Mouse (Mus musculus): ENCODE data around the gene Prpf6. TPM values are rescaled to one million over a fixed set of nuclear protein-coding genes. Genes with fewer than 3 reads are reported as not detected.

The Prpf6 gene
- polyA plus RNA-seq, 1 experiment from 2014 or later: 50.3 TPM

DNA sequence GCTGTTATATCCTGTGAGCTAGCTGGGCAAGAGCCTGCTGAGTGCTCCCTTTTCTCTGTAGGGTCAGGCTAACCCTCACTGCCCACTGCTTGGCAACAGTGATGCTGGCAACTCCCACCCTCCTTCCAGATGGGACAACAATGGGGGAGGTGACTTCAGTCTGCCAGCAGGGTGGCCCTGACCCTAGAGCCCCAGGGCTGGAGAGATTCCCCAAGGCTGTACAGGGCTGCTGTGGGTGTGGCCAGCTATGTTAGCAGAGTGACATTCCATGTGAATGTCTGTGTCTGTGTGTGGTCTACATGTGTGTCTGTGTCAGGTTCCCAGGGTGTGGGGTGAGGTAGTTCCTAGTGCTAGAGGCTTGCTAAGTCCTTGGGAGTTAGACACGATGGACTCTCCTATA is 81.8 kb downstream of the Prpf6 start:
- WGBS: 53% methylated on average over 1 of the region's 1 CpGs
- Histone ChIP-seq H3K27me3 (ENCODE audit: control insufficient read depth, insufficient read depth, low read length) (peaks cover 36% of the 10 kb centered on the region), H3K4me2 (ENCODE audit: low read depth, low read length) (no peak overlapping the region), H3K9ac (replicated peaks; ENCODE audit: low read depth, low read length) (no peak overlapping the region), H3K9me3 (ENCODE audit: control insufficient read depth, low read length) (no peaks in the 10 kb centered on the region), H3K4me3 (ENCODE audit: low read depth, low read length) (no peak overlapping the region), H3K4me1 (ENCODE audit: control insufficient read depth, insufficient read depth, low read length) (peaks cover 7% of the 10 kb centered on the region), H3K36me3 (ENCODE audit: control insufficient read depth, insufficient read depth, low read length) (no peaks in the 10 kb centered on the region), H3K27ac (ENCODE audit: low read depth, low read length) (no peak overlapping the region)
- ATAC-seq (ENCODE audit: low read depth): no peak

DNA sequence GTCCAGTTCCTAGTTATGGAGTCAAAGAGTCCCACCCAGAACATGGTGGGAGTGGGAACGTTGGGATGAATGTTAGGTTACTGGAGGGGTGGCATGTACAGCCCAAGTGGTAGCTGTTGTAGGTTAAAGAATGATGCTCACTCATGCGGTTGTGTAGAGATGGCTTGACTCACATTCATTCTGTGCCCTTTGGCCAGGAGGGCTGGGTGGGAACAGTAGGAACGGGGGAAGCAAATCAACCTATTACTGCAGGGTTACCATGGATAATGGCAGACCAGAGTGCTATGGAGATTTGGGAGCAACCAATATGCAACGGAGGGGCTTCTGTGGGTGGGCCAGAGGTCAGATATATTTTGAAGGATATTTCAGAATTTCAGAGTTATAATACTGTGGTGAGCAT is 83.3 kb downstream of the Prpf6 start:
- peaks cover 26% of the 10 kb centered on the region for H3K27me3 ChIP-seq (ENCODE audit: control insufficient read depth, insufficient read depth, low read length)
- peak overlapping the region; percentile 23; the same call in 1 of the 2 replicates for H3K27ac ChIP-seq (ENCODE audit: low read depth, low read length)
- ATAC-seq (ENCODE audit: low read depth): no peak

DNA sequence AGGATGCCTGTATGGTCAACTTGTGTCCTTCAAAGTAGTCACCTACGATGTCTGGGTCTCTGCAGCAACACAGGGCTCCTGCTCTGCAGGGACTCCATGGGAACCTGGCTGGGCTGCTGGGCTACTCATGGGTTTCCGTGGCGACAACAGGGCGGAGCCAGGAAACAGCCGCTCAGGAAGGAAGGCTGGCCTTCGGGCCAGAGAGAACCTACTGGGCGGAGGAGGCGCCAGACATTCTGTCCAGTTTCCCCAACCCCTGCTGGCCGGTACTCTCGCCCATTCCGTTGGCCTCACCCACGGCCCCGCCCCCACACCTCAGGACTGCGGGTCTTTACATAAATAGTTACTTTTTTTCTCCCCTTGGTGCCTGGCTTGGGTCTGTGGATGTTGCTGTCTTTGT is 83.8 kb downstream of the Prpf6 start:
- WGBS: 2% methylated on average over 14 of the region's 14 CpGs
- Histone ChIP-seq H3K4me2 (ENCODE audit: low read depth, low read length) (peak overlapping the region; percentile 29; the same call in 1 of the 2 replicates), H3K36me3 (ENCODE audit: control insufficient read depth, insufficient read depth, low read length) (no peaks in the 10 kb centered on the region), H3K9ac (replicated peaks; ENCODE audit: low read depth, low read length) (no peak overlapping the region), H3K4me3 (ENCODE audit: low read depth, low read length) (no peak overlapping the region), H3K4me1 (ENCODE audit: control insufficient read depth, insufficient read depth, low read length) (peaks cover 11% of the 10 kb centered on the region), H3K27me3 (ENCODE audit: control insufficient read depth, insufficient read depth, low read length) (peaks cover 20% of the 10 kb centered on the region), H3K9me3 (ENCODE audit: control insufficient read depth, low read length) (no peaks in the 10 kb centered on the region), H3K27ac (ENCODE audit: low read depth, low read length) (peak overlapping the region; percentile 30; the same call in 1 of the 2 replicates)
- no peak for ATAC-seq (ENCODE audit: low read depth)

More for the DNA sequence above, 83.3 kb downstream of the Prpf6 start:
- Histone ChIP-seq H3K4me2 (ENCODE audit: low read depth, low read length) (peak overlapping the region; percentile 29; the same call in 1 of the 2 replicates), H3K4me3 (ENCODE audit: low read depth, low read length) (no peak overlapping the region), H3K36me3 (ENCODE audit: control insufficient read depth, insufficient read depth, low read length) (no peaks in the 10 kb centered on the region), H3K4me1 (ENCODE audit: control insufficient read depth, insufficient read depth, low read length) (peaks cover 11% of the 10 kb centered on the region), H3K9me3 (ENCODE audit: control insufficient read depth, low read length) (no peaks in the 10 kb centered on the region), H3K9ac (replicated peaks; ENCODE audit: low read depth, low read length) (no peak overlapping the region)
- WGBS: 84% methylated on average over 4 of the region's 4 CpGs

DNA sequence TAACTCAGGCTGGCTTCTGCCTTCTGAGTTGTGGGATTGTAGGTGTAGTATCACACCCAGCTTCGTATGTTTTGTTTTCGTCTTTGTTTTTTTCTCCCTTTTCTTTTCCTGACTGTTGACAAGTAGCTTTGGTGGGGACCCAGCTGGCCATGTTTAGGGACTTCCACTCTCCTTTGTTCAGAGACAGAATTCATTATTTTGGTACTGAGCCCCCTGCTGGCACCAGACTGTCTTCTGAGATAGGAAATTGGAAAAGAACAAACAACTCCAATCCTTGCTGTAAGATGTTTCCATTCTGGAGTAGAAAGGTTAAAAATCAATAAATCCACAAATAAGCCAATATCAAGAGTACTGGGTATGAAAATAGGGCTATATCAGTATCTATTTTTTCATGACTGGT is 84.8 kb downstream of the Prpf6 start:
- 58% methylated on average over 2 of the region's 2 CpGs for WGBS
- no peak for ATAC-seq (ENCODE audit: low read depth)
- Histone ChIP-seq H3K9ac (replicated peaks; ENCODE audit: low read depth, low read length) (no peak overlapping the region), H3K27ac (ENCODE audit: low read depth, low read length) (no peak overlapping the region), H3K4me1 (ENCODE audit: control insufficient read depth, insufficient read depth, low read length) (peaks cover 11% of the 10 kb centered on the region), H3K4me3 (ENCODE audit: low read depth, low read length) (no peak overlapping the region), H3K4me2 (ENCODE audit: low read depth, low read length) (no peak overlapping the region), H3K9me3 (ENCODE audit: control insufficient read depth, low read length) (no peaks in the 10 kb centered on the region), H3K27me3 (ENCODE audit: control insufficient read depth, insufficient read depth, low read length) (peaks cover 11% of the 10 kb centered on the region), H3K36me3 (ENCODE audit: control insufficient read depth, insufficient read depth, low read length) (no peaks in the 10 kb centered on the region)

DNA sequence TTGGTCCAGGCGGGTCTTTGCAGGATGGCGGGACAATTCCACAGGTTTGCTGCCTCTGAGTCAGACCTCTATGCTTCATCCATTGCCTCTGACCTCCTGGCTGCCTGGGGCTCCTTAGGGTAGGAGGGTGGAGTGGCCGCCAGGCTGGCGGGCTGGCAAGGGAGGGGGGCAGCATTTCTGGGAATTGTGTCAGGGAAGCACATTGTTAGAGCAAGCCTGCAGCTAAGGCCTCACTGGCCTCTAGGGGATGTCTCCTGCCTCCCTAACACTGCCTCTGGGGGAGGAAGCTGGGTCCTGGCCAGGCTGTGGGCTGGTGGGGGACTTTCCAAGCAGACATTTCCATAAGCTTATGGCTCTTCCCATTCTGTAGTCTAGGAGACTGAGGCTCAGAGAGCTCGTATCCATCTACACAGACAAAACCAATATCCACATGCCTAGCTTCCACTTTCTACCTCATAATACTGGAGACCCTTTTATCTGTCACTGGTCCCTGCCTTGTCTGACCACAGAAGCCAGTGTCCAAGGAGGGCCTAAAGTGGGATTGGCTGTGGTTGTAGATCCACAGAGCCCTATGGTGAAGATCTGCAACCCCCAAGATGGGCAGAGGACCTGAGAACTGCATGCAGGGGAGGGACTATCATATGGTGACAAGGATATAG is 85.6 kb downstream of the Prpf6 start:
- no peak for ATAC-seq (ENCODE audit: low read depth)
- Histone ChIP-seq H3K4me2 (ENCODE audit: low read depth, low read length) (no peak overlapping the region), H3K9me3 (ENCODE audit: control insufficient read depth, low read length) (no peaks in the 10 kb centered on the region), H3K9ac (replicated peaks; ENCODE audit: low read depth, low read length) (no peak overlapping the region), H3K4me1 (ENCODE audit: control insufficient read depth, insufficient read depth, low read length) (peaks cover 9% of the 10 kb centered on the region), H3K36me3 (ENCODE audit: control insufficient read depth, insufficient read depth, low read length) (no peaks in the 10 kb centered on the region), H3K27me3 (ENCODE audit: control insufficient read depth, insufficient read depth, low read length) (peaks cover 5% of the 10 kb centered on the region), H3K4me3 (ENCODE audit: low read depth, low read length) (no peak overlapping the region), H3K27ac (ENCODE audit: low read depth, low read length) (no peak overlapping the region)
- 65% methylated on average over 5 of the region's 5 CpGs for WGBS

DNA sequence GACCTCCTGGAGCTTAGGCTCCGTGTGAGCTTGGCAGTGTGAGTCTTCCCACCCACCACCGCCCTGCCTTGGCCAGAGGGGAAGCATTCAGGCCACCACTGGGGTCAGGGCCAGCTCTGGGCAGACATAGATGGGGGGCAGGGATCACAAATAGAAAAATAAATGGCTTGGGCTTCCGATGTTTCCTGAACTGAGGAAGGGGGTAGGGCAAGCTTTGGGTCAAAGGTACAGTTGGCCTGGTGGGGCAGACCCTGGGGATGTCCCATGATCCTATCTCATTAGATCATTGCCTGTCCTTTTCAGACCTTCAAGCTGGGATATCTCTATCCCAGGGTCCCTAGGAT is 86.1 kb downstream of the Prpf6 start:
- Histone ChIP-seq H3K9ac (replicated peaks; ENCODE audit: low read depth, low read length) (no peak overlapping the region), H3K9me3 (ENCODE audit: control insufficient read depth, low read length) (no peaks in the 10 kb centered on the region), H3K4me2 (ENCODE audit: low read depth, low read length) (no peak overlapping the region), H3K4me1 (ENCODE audit: control insufficient read depth, insufficient read depth, low read length) (peaks cover 9% of the 10 kb centered on the region), H3K27ac (ENCODE audit: low read depth, low read length) (no peak overlapping the region), H3K36me3 (ENCODE audit: control insufficient read depth, insufficient read depth, low read length) (no peaks in the 10 kb centered on the region), H3K27me3 (ENCODE audit: control insufficient read depth, insufficient read depth, low read length) (peaks cover under 1% of the 10 kb centered on the region; the same call in 1 of the 2 replicates), H3K4me3 (ENCODE audit: low read depth, low read length) (no peak overlapping the region)
- 65% methylated on average over 3 of the region's 3 CpGs for WGBS
- ATAC-seq (ENCODE audit: low read depth): no peak

DNA sequence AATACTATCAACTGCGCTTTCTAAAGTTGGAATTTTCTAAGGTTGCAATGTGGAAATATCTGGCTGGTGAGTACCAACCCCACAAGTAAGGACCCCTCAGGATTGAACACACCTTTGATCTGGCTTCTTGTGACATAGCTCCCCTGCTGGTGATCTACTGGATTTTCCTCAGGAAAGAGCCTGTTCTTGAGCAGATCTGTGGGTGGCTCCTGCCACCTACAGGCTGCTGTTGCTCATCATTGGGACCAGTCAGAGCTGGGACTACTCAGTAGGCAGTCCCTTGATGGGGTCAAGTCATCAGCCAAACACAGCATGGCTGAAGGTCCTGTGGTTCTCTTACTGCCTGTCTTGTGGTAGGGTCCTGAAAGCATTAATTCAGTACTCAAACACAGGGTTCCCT is 87.1 kb downstream of the Prpf6 start:
- peak; percentile 64; the same call in 1 of the 2 replicates for ATAC-seq (ENCODE audit: low read depth)

DNA sequence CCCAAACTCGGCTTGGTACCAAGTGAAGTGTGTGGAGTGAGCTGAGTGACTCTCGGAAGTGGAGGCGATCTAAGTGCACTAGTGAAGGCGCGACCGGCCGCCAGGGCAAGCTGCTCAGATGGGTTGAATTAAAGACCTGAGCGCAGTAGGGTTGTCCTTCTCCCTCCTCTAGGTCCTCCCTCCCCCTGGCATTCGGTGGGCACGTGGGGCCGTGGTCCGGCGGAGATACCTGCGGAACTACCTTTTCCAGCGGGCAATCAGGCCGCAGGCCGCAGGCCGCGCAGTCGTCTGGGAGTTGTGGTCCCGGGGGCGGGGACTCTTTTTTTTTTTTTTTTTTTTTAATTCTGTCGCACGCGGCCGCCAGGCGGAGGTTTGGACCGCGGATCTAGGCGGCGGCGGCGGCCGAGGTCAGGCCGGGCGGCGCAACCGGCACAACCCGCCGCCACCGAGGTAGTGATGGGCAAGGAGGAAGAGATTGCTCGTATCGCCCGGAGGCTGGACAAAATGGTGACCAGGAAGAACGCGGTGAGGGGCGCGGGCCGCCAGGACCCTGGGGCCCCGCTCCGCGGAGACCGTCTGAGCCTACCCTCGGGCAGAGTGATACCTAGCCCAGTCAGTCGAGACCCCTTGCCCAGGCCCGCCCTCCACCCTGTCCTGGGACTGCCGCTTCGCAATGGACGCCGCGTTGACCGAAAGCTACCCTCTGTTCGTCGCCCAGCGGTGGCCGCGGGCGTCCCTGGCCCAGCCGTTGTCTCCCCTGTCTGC is 88.5 kb downstream of the Prpf6 start, which contains the start of gene Tcea2:
Gene Tcea2, plus strand, starts transcription at position 360 of the 765 bp plus-strand sequence.
- Histone ChIP-seq H3K9ac (replicated peaks; ENCODE audit: low read depth, low read length) (peak within 1 kb of the TSS; percentile 84), H3K27me3 (ENCODE audit: control insufficient read depth, insufficient read depth, low read length) (no peaks in the 10 kb centered on the region), H3K9me3 (ENCODE audit: control insufficient read depth, low read length) (no peaks in the 10 kb centered on the region), H3K27ac (ENCODE audit: low read depth, low read length) (peak within 1 kb of the TSS; percentile 60), H3K36me3 (ENCODE audit: control insufficient read depth, insufficient read depth, low read length) (no peaks in the 10 kb centered on the region), H3K4me3 (ENCODE audit: low read depth, low read length) (peak within 1 kb of the TSS; percentile 61), H3K4me1 (ENCODE audit: control insufficient read depth, insufficient read depth, low read length) (peaks cover 9% of the 10 kb centered on the region), H3K4me2 (ENCODE audit: low read depth, low read length) (peak within 1 kb of the TSS; percentile 94)
- ATAC-seq (ENCODE audit: low read depth): peak; percentile 65
- under 1% methylated on average over 64 of the region's 69 CpGs for WGBS

More for the DNA sequence above, 87.1 kb downstream of the Prpf6 start:
- Histone ChIP-seq H3K9ac (replicated peaks; ENCODE audit: low read depth, low read length) (no peak overlapping the region), H3K27ac (ENCODE audit: low read depth, low read length) (no peak overlapping the region), H3K36me3 (ENCODE audit: control insufficient read depth, insufficient read depth, low read length) (no peaks in the 10 kb centered on the region), H3K9me3 (ENCODE audit: control insufficient read depth, low read length) (no peaks in the 10 kb centered on the region), H3K4me2 (ENCODE audit: low read depth, low read length) (no peak overlapping the region), H3K27me3 (ENCODE audit: control insufficient read depth, insufficient read depth, low read length) (no peaks in the 10 kb centered on the region), H3K4me3 (ENCODE audit: low read depth, low read length) (no peak overlapping the region), H3K4me1 (ENCODE audit: control insufficient read depth, insufficient read depth, low read length) (peaks cover 9% of the 10 kb centered on the region)
- WGBS: 44% methylated on average over 1 of the region's 1 CpGs

DNA sequence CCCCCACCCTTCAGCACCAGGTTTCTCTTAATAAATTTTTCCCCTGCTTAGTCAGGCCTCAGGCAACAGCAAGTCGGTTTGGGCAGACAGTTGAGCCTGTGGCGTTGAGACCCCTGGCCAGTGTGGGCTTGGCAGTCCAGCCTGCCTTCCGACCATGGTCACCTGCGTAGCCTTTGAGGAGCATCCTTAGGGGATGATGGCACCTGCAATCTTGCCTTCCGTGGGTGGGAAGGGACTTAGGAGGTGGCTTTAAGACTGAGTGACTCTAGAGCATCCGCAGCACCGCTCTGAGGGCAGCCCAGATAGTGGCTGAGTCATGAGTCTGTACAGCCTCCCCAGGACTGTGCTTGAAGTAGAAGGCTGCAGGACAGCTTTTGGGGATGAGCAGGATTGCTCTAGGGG is 89.0 kb downstream of the Prpf6 start:
- no peaks in the 10 kb centered on the region for H3K27me3 ChIP-seq (ENCODE audit: control insufficient read depth, insufficient read depth, low read length)
- peak overlapping the region; percentile 61 for H3K4me3 ChIP-seq (ENCODE audit: low read depth, low read length)
- H3K9me3 ChIP-seq (ENCODE audit: control insufficient read depth, low read length): no peaks in the 10 kb centered on the region
- H3K4me1 ChIP-seq (ENCODE audit: control insufficient read depth, insufficient read depth, low read length): peaks cover 9% of the 10 kb centered on the region
- 22% methylated on average over 7 of the region's 7 CpGs for WGBS
- no peaks in the 10 kb centered on the region for H3K36me3 ChIP-seq (ENCODE audit: control insufficient read depth, insufficient read depth, low read length)
- ATAC-seq (ENCODE audit: low read depth): peak; percentile 44
- H3K4me2 ChIP-seq (ENCODE audit: low read depth, low read length): peak overlapping the region; percentile 94
- H3K27ac ChIP-seq (ENCODE audit: low read depth, low read length): peak overlapping the region; percentile 60; the same call in 1 of the 2 replicates
- H3K9ac ChIP-seq (replicated peaks; ENCODE audit: low read depth, low read length): peak overlapping the region; percentile 84
